Mouse (Mus musculus): ENCODE data around the gene Ncf2. TPM values are rescaled to one million over a fixed set of nuclear protein-coding genes. Genes with fewer than 3 reads are reported as not detected.

The Ncf2 gene
- polyA plus RNA-seq, 1 experiment = 112 TPM

GRCm38 (mm10) chr1:152819558-152819957 is 19.6 kb downstream of the Ncf2 start:
- peaks cover 3% of the 10 kb centered on the region; the same call in 1 of the 2 replicates for H3K4me1 ChIP-seq (ENCODE audit: control insufficient read depth, insufficient read depth, low read length)
- no peak overlapping the region for H3K4me3 ChIP-seq (replicated peaks; ENCODE audit: control insufficient read depth, low read depth, low read length)
- H3K27ac ChIP-seq (ENCODE audit: control insufficient read depth, insufficient read depth, low read depth, low read length, poor library complexity) = no peak overlapping the region
- WGBS = 82% methylated on average over 6 of the region's 6 CpGs
- TF ChIP-seq POLR2A (IDR thresholded peaks at IDR 0.05; ENCODE audit: borderline replicate concordance, control insufficient read depth, low read depth, low read length) (no peak), CTCF (IDR thresholded peaks at IDR 0.05; ENCODE audit: control insufficient read depth, insufficient read depth, low read length) (no peak)

DNA sequence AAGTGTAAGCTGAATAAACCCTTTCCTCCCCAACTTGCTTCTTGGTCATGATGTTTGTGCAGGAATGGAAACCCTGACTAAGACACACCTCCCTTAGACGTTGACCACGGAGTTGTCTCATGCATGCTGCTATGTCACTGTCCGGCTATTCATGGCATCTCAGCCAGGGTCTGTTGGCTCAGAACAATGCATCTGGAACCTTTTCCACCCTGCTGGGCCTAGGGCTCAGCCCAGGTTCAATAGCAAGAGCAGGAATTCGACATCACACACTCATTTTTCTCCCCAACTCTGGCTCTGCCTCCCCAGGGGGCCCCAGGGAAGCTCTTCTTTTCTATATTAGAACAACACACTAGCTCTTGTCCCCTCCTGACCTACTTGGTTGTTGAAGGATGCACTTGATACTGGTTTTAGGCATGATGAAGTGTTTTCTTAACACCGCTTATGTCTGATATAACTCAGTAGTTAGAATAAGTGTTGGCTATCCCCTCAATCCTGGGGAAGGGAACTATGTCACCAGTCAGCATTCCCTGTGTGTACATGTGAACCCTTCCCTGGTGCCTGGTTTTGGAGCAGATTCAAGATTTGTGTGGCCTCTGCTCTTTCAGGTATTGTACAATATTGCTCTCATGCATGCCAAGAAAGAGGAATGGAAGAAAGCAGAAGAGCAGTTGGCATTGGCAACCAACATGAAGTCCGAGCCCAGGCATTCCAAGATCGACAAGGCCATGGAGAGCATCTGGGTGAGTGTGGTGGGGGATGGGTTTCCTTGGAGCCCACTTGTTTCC is 21.1 kb downstream of the Ncf2 start:
- 80% methylated on average over 7 of the region's 7 CpGs for WGBS
- H3K4me3 ChIP-seq (replicated peaks; ENCODE audit: control insufficient read depth, low read depth, low read length) = no peak overlapping the region
- no peak for TF ChIP-seq POLR2A (IDR thresholded peaks at IDR 0.05; ENCODE audit: borderline replicate concordance, control insufficient read depth, low read depth, low read length)
- no peak for TF ChIP-seq CTCF (IDR thresholded peaks at IDR 0.05; ENCODE audit: control insufficient read depth, insufficient read depth, low read length)
- H3K27ac ChIP-seq (ENCODE audit: control insufficient read depth, insufficient read depth, low read depth, low read length, poor library complexity) = no peak overlapping the region
- H3K4me1 ChIP-seq (ENCODE audit: control insufficient read depth, insufficient read depth, low read length) = peaks cover 3% of the 10 kb centered on the region; the same call in 1 of the 2 replicates

DNA sequence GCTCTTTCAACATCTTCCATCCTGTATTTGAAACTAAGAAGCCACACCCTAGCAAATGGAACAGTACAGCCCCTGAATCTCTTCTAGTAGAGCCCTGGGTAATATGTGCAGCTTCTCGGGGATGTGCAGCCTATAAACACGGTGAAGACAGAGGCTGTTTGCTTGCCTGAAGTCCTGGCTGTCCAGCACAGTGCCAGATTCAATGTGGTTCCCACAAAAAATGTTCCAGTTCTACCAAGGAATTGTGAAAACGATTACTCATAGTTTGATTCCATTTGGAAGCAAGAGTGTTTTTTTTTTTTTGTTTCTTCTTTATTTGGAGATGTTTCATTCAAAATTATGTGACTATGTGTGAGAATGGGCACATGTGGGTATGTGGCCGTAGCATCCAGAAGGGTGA is 21.8 kb downstream of the Ncf2 start:
- Histone ChIP-seq H3K4me1 (ENCODE audit: control insufficient read depth, insufficient read depth, low read length) (peaks cover 2% of the 10 kb centered on the region; the same call in 1 of the 2 replicates), H3K4me3 (replicated peaks; ENCODE audit: control insufficient read depth, low read depth, low read length) (no peak overlapping the region), H3K27ac (ENCODE audit: control insufficient read depth, insufficient read depth, low read depth, low read length, poor library complexity) (no peak overlapping the region)
- 83% methylated on average over 4 of the region's 4 CpGs for WGBS
- TF ChIP-seq POLR2A (IDR thresholded peaks at IDR 0.05; ENCODE audit: borderline replicate concordance, control insufficient read depth, low read depth, low read length) = no peak
- no peak for TF ChIP-seq CTCF (IDR thresholded peaks at IDR 0.05; ENCODE audit: control insufficient read depth, insufficient read depth, low read length)

- H3K27ac ChIP-seq (ENCODE audit: control insufficient read depth, insufficient read depth, low read depth, low read length, poor library complexity) = no peak overlapping the region
- no peaks in the 10 kb centered on the region for H3K4me1 ChIP-seq (ENCODE audit: control insufficient read depth, insufficient read depth, low read length)
- TF ChIP-seq CTCF (IDR thresholded peaks at IDR 0.05; ENCODE audit: control insufficient read depth, insufficient read depth, low read length) (no peak), POLR2A (IDR thresholded peaks at IDR 0.05; ENCODE audit: borderline replicate concordance, control insufficient read depth, low read depth, low read length) (no peak)
- 75% methylated on average over 9 of the region's 9 CpGs for WGBS
- no peak overlapping the region for H3K4me3 ChIP-seq (replicated peaks; ENCODE audit: control insufficient read depth, low read depth, low read length)
Observed at GRCm38 (mm10) chr1:152824206-152824605, 24.2 kb downstream of the Ncf2 start.

DNA sequence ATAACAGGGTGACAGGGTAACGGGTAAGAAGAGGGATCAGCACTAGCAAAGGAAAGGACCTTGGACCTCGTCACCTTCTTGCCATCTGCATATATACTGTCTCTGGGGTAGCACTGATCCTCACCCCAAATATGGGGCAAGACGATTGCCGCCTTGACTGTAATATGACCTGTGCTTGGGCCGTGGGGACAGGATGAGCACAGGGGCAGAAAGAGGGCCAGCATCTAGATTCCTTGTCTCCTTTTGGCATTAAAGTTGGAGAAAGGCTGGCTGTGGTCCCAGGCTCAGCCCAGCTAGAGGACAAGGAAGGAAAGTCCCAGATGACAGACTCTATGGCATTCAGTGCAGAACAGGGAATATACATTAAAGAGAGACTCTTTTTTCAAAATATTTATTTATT is 26.5 kb downstream of the Ncf2 start:
- 56% methylated on average over 5 of the region's 5 CpGs for WGBS
- Histone ChIP-seq H3K4me1 (ENCODE audit: control insufficient read depth, insufficient read depth, low read length) (no peaks in the 10 kb centered on the region), H3K27ac (ENCODE audit: control insufficient read depth, insufficient read depth, low read depth, low read length, poor library complexity) (no peak overlapping the region), H3K4me3 (replicated peaks; ENCODE audit: control insufficient read depth, low read depth, low read length) (no peak overlapping the region)
- no peak for TF ChIP-seq POLR2A (IDR thresholded peaks at IDR 0.05; ENCODE audit: borderline replicate concordance, control insufficient read depth, low read depth, low read length)
- no peak for TF ChIP-seq CTCF (IDR thresholded peaks at IDR 0.05; ENCODE audit: control insufficient read depth, insufficient read depth, low read length)

DNA sequence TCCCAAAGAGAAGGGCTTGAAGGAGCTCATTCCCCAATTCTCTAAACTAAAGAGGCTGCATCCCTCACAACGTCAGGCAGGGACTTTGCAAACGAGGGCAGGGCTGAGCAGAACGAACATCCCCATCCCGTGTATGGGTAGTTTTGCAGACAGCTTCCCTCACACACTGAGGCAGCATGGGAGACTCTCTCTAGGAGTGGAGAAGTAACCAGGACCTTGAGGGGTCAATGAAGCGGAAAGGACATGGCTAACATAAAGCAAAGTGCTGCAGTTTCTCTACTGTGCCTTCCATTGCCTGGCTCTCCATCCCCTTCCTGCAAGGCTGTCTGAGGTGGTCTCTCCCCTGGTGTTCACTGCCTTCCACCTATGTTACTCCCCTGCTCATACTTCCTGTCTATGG is 28.2 kb downstream of the Ncf2 start:
- H3K27ac ChIP-seq (ENCODE audit: control insufficient read depth, insufficient read depth, low read depth, low read length, poor library complexity) = no peak overlapping the region
- TF ChIP-seq CTCF (IDR thresholded peaks at IDR 0.05; ENCODE audit: control insufficient read depth, insufficient read depth, low read length) (no peak), POLR2A (IDR thresholded peaks at IDR 0.05; ENCODE audit: borderline replicate concordance, control insufficient read depth, low read depth, low read length) (no peak)
- H3K4me1 ChIP-seq (ENCODE audit: control insufficient read depth, insufficient read depth, low read length) = no peaks in the 10 kb centered on the region
- WGBS = 80% methylated on average over 5 of the region's 5 CpGs
- no peak overlapping the region for H3K4me3 ChIP-seq (replicated peaks; ENCODE audit: control insufficient read depth, low read depth, low read length)

- no peaks in the 10 kb centered on the region for H3K4me1 ChIP-seq (ENCODE audit: control insufficient read depth, insufficient read depth, low read length)
- H3K4me3 ChIP-seq (replicated peaks; ENCODE audit: control insufficient read depth, low read depth, low read length) = no peak overlapping the region
- WGBS = 87% methylated on average over 10 of the region's 10 CpGs
- TF ChIP-seq CTCF (IDR thresholded peaks at IDR 0.05; ENCODE audit: control insufficient read depth, insufficient read depth, low read length) (no peak), POLR2A (IDR thresholded peaks at IDR 0.05; ENCODE audit: borderline replicate concordance, control insufficient read depth, low read depth, low read length) (no peak)
- H3K27ac ChIP-seq (ENCODE audit: control insufficient read depth, insufficient read depth, low read depth, low read length, poor library complexity) = no peak overlapping the region
Observed at GRCm38 (mm10) chr1:152828637-152829355, 28.8 kb downstream of the Ncf2 start.

- 90% methylated on average over 9 of the region's 9 CpGs for WGBS
- no peak for TF ChIP-seq CTCF (IDR thresholded peaks at IDR 0.05; ENCODE audit: control insufficient read depth, insufficient read depth, low read length)
- TF ChIP-seq POLR2A (IDR thresholded peaks at IDR 0.05; ENCODE audit: borderline replicate concordance, control insufficient read depth, low read depth, low read length) = no peak
- no peaks in the 10 kb centered on the region for H3K4me1 ChIP-seq (ENCODE audit: control insufficient read depth, insufficient read depth, low read length)
- no peak overlapping the region for H3K27ac ChIP-seq (ENCODE audit: control insufficient read depth, insufficient read depth, low read depth, low read length, poor library complexity)
- no peak overlapping the region for H3K4me3 ChIP-seq (replicated peaks; ENCODE audit: control insufficient read depth, low read depth, low read length)
Observed at GRCm38 (mm10) chr1:152830054-152830453, 30.1 kb downstream of the Ncf2 start.

Data from bone marrow, adult 2 months (tissue).